Mouse (Mus musculus) cerebral cortex, adult 2 months (tissue): Measurements from ENCODE around the gene Polr2a.

ENCODE experiments used
- WGBS: fragments of 180-500 bp; shearing (Covaris S2); methylation state at CpG from one replicate; pipeline ENCODE4 v1.1.7; 2018; 5-methylcytosine and 5-hydroxymethylcytosine counted together

The Polr2a gene

DNA sequence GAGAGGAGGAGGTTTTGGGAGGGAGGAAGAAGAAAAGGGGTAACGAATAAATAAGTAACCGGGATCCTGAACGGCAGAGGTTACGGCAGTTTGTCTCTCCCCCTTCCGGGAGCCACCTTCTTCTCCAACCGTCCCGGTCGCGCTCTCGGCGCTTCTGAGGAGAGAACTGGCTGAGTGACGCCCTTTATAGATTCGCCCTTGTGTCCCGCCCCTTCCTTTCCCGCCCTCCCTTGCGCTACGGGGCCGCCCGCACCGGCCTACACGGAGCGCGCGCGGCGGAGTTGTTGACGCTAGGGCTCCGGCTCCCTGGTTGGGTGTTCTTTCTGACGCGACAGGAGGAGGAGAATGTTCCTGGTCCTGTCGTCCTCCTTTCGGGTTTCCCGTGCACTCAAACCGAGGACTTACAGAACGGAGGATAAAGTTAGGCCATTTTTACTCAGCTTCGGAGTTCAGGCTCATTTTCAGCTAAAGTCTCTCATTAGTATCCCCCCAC is at the start of gene Polr2a:
Gene Polr2a (minus strand): TSS at position 160 of the 493 bp plus-strand sequence.
- WGBS, result 0% methylated on average over 36 of the region's 36 CpGs

- 74% methylated on average over 2 of the region's 2 CpGs for WGBS
Measured at GRCm38 (mm10) chr11:69807641-69808040, 49.2 kb upstream of the Polr2a start.

- 90% methylated on average over 4 of the region's 4 CpGs for WGBS
Measured at GRCm38 (mm10) chr11:69806378-69806777, 47.9 kb upstream of the Polr2a start.

- 37% methylated on average over 29 of the region's 29 CpGs for WGBS
Measured at GRCm38 (mm10) chr11:69804972-69805909, 46.8 kb upstream of the Polr2a start, which contains the start of gene Tmem102. TSS of gene Tmem102 (minus strand) at chr11:69805624.

DNA sequence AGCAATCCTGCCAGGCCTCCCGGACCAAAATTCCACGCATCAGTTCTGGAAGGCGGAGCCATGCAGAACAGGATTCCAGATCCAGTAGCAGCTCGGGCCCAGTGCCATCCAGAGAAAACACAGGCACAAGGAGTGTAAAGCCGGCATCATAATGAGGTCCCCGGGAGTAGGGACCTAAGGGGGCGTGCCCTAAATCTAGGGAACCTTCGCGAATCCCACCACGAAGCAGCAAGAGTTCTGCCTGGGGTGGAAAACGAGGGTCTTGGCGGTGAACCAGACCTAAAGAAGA is 46.2 kb upstream of the Polr2a start:
- WGBS, result 17% methylated on average over 12 of the region's 12 CpGs

DNA sequence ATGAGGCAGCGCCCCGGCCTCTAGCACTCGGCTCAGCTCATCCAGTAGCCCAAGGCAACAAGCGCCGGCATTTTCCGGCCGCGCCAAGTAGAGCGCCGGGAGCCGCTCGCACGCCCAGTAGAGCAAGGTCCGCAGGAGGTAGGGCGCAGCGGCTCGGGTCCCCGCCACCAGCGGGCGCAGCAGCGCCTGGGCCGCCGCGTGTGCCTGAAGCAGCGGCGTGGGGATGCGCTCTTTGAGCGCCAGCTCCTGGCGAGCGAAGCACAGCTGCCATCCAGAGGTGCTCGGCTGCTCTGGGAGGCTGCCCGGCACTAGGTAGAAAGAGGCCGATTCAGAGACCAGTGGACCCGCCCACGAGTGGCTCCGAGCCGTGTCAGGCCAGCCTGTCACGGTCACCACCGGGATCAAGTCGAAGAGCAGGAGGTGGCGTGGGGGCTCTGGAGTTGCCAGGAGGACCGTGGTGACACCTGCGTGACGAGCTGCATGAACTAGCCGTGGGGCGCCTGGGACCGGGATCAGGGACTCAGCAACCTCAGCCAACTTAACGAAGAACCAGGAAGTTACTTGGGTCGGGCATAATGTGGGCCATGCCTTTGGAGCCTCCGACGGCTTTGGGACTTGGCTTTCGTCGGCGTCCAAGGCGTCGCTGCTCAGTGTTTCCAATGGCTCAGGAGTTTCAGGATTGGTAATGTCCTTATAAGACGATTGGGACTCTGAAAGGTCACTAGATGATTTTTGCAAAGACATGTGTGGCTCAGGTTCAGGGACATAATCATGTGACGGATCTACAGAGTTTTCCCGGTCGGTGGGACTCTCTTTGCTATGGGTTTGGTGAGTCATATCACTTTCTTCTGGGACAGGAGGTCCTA is 45.6 kb upstream of the Polr2a start:
- WGBS, result 2% methylated on average over 60 of the region's 60 CpGs

DNA sequence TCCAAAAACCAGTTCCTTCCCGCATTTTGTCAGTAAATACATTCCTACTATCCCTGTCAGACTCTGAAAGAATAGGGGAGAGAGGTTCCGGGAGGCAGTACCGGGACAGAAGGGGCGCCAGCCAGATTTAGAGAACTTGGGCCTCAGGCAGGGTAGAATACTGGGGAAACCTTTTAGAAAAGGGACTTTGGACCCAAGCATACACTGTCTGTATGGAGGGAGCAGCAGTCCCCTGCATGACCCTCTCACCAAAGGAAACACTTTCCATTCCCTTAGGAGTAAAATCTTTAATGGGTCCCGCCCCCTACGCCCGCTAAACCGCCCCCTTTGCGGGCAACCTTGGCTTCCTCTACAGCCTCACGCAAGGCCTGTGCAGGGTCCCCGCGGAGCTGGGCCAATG is 44.9 kb upstream of the Polr2a start:
- 4% methylated on average over 12 of the region's 12 CpGs for WGBS

- 1% methylated on average over 33 of the region's 33 CpGs for WGBS
Measured at GRCm38 (mm10) chr11:69802648-69803105, 44.2 kb upstream of the Polr2a start.

DNA sequence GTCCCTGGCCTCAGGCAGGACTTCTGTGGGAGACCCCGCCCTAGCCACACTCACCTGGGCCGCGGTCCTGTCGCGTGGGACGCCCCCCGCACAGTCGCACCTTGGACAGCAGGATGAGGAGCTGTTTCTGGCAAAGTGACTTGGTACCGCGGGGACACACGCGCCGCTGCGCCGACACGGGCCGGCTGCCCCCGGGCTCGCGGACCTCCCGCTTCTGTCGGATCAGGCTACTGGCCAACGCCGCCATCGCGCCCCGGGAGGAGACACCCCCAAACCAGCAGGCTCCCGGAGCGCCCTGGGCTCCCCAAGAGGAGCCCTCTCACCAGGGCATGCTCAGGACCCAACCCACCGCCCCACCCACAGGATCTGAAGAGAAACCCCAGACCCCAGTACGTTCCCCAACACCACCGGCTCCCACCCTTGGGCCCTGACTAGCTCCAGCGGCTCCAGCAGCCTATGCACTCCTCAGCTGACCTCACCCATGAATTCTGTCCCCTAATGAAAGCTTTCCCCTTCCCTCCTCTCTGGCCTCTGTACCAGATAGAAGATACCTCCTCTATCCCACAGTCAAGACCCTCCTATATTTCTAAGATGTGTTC is 43.0 kb upstream of the Polr2a start, which contains the start of gene Fgf11:
Gene Fgf11 (minus strand): TSS at position 479 of the 599 bp plus-strand sequence.
- WGBS, result 3% methylated on average over 33 of the region's 33 CpGs

- WGBS, result 2% methylated on average over 36 of the region's 36 CpGs
Measured at GRCm38 (mm10) chr11:69800392-69801197, 42.2 kb upstream of the Polr2a start.

DNA sequence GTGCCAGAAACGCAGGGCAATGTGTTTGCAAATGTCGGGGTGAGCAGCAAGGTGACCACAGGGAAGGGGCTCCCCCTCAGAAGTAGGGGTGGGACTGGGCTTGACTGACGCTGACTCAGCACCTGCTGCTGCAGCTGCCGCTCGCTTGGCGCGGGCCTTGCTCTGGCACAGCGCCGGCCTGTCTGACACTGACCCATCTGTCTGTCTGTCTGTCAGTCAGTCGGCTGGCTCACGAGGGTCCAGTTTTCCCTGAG is 41.6 kb upstream of the Polr2a start:
- WGBS, result 6% methylated on average over 11 of the region's 11 CpGs

DNA sequence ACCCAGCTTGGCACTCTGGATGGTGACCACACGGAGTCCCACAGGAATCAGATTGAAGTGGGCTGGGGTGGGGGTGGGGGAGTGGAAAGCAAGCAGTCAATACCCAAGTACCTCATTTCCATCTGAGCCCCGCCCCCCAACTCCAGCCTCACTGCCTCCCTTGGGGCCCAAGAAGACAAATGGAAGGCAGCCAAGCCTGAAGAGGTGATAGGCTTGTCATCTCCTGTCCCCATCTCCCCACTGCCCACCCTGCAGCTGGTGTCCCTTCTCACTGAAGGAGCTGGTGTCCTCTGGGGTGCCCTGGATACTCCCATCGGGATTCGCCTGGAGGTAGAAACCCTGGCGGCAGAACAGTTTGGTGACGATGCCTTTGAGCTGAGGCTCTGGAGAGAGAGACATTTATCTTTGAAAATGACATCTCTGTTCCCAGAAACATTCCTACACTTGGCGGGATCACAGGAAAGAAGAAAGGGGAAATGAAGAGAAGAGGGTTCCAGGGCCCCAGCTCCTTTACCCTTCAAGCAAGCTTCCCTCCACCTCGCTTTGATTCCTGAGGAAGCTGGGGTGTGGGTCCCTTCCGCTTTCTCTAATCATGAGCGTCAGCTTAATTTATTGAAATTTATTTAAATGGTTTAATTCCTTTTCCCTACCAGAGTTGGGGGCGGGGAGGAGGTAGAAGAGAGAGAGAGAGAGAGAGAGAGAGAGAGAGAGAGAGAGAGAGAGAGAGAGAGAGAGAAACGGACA is 41.1 kb upstream of the Polr2a start:
- 38% methylated on average over 12 of the region's 12 CpGs for WGBS

- WGBS, result 87% methylated on average over 7 of the region's 7 CpGs
Measured at GRCm38 (mm10) chr11:69797924-69798323, 39.5 kb upstream of the Polr2a start.

GRCm38 (mm10) chr11:69795983-69796435 is 37.6 kb upstream of the Polr2a start:
- 11% methylated on average over 13 of the region's 13 CpGs for WGBS

DNA sequence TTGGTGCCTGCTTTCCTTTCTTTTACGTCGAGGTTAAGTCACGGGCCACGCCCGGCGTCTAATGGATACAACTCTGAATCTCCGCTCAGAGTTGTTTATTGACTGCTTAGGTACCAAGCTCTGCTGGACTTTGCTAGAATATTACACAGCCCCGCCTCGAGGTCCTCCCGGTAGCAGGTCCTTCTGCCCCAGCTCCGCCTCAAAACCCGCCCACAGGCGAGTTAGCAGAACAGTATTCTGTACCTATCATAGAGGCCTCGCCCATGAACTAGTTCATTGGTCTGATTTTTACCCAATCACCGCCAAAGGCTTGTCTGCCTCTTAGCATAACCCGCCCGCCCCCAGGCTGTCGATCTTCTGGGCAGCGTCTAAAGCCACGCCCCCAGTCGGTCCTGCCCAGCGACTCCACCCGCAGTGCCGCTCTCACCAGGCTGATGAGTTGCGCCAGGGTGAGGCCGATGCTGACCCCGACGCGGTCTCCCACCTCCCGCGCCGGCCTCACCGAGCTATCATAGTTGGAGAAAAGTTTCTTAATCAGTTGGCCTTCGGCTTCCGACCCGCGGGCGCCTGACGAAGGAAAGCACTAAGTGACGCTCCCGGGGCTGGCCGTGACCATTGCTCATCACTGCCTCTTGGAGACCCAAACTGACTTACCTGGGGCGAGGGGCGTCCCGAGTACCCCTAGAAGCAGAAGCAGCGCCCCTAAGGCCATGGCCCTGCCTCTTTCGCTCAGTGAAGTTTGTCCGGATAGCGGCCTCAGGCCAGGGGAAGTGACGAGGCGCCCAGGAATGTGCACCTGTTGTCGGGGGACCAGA is 36.9 kb upstream of the Polr2a start, which contains the start of gene Chrnb1:
Gene Chrnb1 (minus strand): TSS at position 776 of the 815 bp plus-strand sequence.
- WGBS, result 2% methylated on average over 52 of the region's 52 CpGs

DNA sequence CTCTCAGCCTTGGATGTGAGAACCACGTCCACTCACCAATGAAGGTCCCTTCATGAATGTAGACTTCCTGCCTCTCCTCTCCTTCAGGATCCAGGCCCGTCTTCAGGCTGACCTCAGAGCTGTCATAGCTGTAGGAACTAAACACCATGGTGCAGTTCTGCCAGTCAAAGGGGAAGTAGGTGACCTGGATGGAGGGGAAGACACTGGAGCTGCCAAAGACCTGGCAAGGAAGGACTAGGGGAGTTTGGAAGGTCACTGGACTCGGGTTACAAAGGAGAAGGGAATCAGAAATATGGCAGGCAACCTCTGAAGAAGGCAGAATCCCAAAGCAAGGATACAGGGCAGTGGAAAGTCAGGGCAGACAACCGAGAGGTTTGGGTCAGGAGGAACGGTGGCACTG is 35.0 kb upstream of the Polr2a start:
- WGBS, result 77% methylated on average over 5 of the region's 5 CpGs

GRCm38 (mm10) chr11:69791420-69791819 is 33.0 kb upstream of the Polr2a start:
- 36% methylated on average over 5 of the region's 5 CpGs for WGBS

GRCm38 (mm10) chr11:69789431-69789830 is 31.0 kb upstream of the Polr2a start:
- 82% methylated on average over 5 of the region's 5 CpGs for WGBS

- WGBS, result 86% methylated on average over 5 of the region's 5 CpGs
Measured at GRCm38 (mm10) chr11:69787306-69787705, 28.9 kb upstream of the Polr2a start.
